Mouse (Mus musculus) cortical plate, adult 2 months (tissue): ENCODE data around the gene Tmem30a.

ENCODE experiments used
- CTCF ChIP-seq: fragments of 200-500 bp; IDR thresholded peaks from 2 replicates; pipeline ENCODE4 v1.5.1; 2011; ENCODE audit warnings: mild to moderate bottlenecking, control low read depth, low read length; ENCODE audit not compliant: insufficient read depth; ENCODE audit errors: extremely low read depth
- POLR2A ChIP-seq: fragments of 200-500 bp; IDR thresholded peaks from 2 replicates; pipeline ENCODE4 v1.6.1; 2011; ENCODE audit warnings: mild to moderate bottlenecking, low read length, control low read depth; ENCODE audit not compliant: insufficient read depth; ENCODE audit errors: extremely low read depth

- no peak for TF ChIP-seq CTCF
- TF ChIP-seq POLR2A, result no peak
Measured at GRCm38 (mm10) chr9:79750709-79751108, 42.6 kb downstream of the Tmem30a start.
